Mouse (Mus musculus) hindbrain, postnatal 0 days (tissue): ENCODE measurements around the gene Htra3. TPM values are rescaled to one million over a fixed set of nuclear protein-coding genes. Genes with fewer than 3 reads are reported as not detected.
A peak's percentile ranks its signal among the peaks of the same experiment; 100 is the strongest.

Experiments
- ATAC-seq: fragments of 200-750 bp; cut with Nextera tagmentation; 2 replicates; pipeline ENCODE4 v1.8.0; 2017; ENCODE audit warnings: mild to moderate bottlenecking, moderate TSS enrichment, moderate library complexity
- DNase-seq: peaks from one replicate; pipeline ENCODE4 v3.0.0-alpha.2; 2015; ENCODE audit warnings: low spot score
- H3K27ac ChIP-seq: fragments of 300-500 bp; sonication (generic); 2 replicates; pipeline ENCODE4 v1.5.1; 2014; ENCODE audit warnings: mild to moderate bottlenecking
- H3K27me3 ChIP-seq: fragments of 300-500 bp; sonication (generic); 2 replicates; pipeline ENCODE4 v1.6.1; 2014; ENCODE audit warnings: low read length, mixed read lengths; ENCODE audit not compliant: insufficient read depth
- H3K36me3 ChIP-seq: fragments of 300-500 bp; sonication (generic); 2 replicates; pipeline ENCODE4 v1.6.1; 2014; ENCODE audit warnings: low read length, mixed read lengths; ENCODE audit not compliant: insufficient read depth
- H3K4me1 ChIP-seq: fragments of 300-500 bp; sonication (generic); 2 replicates; pipeline ENCODE4 v1.6.1; 2014; ENCODE audit warnings: antibody characterized with exemption, low read length, mixed read lengths; ENCODE audit not compliant: insufficient read depth
- H3K4me2 ChIP-seq: fragments of 300-500 bp; sonication (generic); 2 replicates; pipeline ENCODE4 v1.6.1; 2014; ENCODE audit warnings: low read depth, mild to moderate bottlenecking, low read length, moderate library complexity, mixed read lengths
- H3K4me3 ChIP-seq: fragments of 300-500 bp; sonication (generic); 2 replicates; pipeline ENCODE4 v1.5.1; 2014; ENCODE audit warnings: low read length
- H3K9ac ChIP-seq: fragments of 300-500 bp; sonication (generic); replicated peaks from 2 replicates; pipeline ENCODE4 v1.6.1; 2014; ENCODE audit warnings: mild to moderate bottlenecking, low read length, moderate library complexity, mixed read lengths
- H3K9me3 ChIP-seq: fragments of 300-500 bp; sonication (generic); 2 replicates; pipeline ENCODE4 v1.6.1; 2016; ENCODE audit warnings: low read length, mixed read lengths
- CTCF ChIP-seq: IDR thresholded peaks from 2 replicates; pipeline ENCODE4 v1.5.1; 2016; ENCODE audit warnings: antibody characterized with exemption, control low read depth, low read depth
- WGBS: fragments of 180-500 bp; shearing (Covaris S2); extraction: QIAGEN DNeasy Blood & Tissue Kit; methylation state at CpG from one replicate; pipeline ENCODE4 v1.1.7; 2014; 5-methylcytosine and 5-hydroxymethylcytosine counted together
- polyA plus RNA-seq: library from polyadenylated mRNA; unstranded; fragments of >200 nt; fragmentation: Nextera tagmentation; extraction: Ambion mirVana; gene quantifications from 2 replicates; pipeline ENCODE4 v1.2.1, GENCODE M21; 2015
- total RNA-seq: library from RNA; depleted of rRNA; stranded (reverse); fragments of >200 nt; gene quantifications from 2 replicates; pipeline ENCODE4 v1.2.3, GENCODE M21; 2014

The Htra3 gene
- total and polyA plus RNA-seq, 2 experiments from 2014 or later, result 19.6 to 36.5 TPM

DNA sequence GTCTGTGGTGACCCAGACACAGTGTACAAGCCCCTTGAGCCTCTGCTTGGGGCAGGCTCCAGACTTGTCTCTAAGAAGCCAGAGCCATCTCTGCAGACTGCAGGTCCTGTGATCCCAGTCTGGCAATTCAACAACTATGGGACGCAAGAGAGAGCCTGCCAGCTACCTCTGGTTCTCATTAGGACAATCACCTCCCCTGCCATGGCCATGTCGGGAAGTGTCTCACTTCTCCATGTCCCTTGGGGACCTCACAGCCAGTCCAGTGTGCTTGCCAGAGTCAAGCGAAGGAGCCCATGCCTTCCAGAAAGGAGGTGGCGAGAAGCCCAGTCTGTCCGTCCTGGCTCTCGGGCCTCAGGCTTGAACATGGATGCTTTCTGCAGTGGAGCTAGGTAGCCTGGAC is 46.7 kb downstream of the Htra3 start:
- 75% methylated on average over 6 of the region's 6 CpGs for WGBS
- H3K4me3 ChIP-seq, result no peak overlapping the region
- ATAC-seq (no peak), DNase-seq (no peak)
- no peaks in the 10 kb centered on the region for H3K36me3 ChIP-seq
- H3K27ac ChIP-seq, result no peak overlapping the region
- no peaks in the 10 kb centered on the region for H3K9me3 ChIP-seq
- no peaks in the 10 kb centered on the region for H3K27me3 ChIP-seq
- no peaks in the 10 kb centered on the region for H3K4me1 ChIP-seq
- H3K4me2 ChIP-seq, result no peak overlapping the region
- no peak overlapping the region for H3K9ac ChIP-seq
- no peak for TF ChIP-seq CTCF

DNA sequence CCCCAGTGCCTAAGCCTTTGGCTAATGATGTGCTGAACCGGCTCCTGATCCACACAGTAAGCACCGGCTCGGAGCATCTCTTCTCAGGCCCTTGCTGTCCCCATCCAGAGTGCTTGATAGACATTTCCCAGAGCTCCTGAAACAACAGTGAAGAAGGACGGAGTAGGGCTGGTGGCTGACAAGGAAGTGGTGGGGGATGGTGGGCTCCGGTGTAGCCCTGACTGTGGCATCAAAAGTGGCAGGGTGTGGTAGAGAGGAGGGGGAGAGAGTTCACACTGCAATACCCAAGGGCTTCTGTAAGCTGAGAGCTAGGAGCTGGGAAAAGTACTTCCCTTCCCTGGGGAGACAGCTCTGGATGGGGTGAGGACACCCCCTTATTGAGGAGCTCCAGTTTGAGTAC is 47.8 kb downstream of the Htra3 start:
- ATAC-seq, result no peak
- no peak overlapping the region for H3K9ac ChIP-seq
- H3K4me1 ChIP-seq, result no peaks in the 10 kb centered on the region
- H3K4me3 ChIP-seq, result no peak overlapping the region
- H3K9me3 ChIP-seq, result no peaks in the 10 kb centered on the region
- no peak overlapping the region for H3K4me2 ChIP-seq
- no peak for DNase-seq
- no peaks in the 10 kb centered on the region for H3K36me3 ChIP-seq
- 83% methylated on average over 5 of the region's 5 CpGs for WGBS
- no peak overlapping the region for H3K27ac ChIP-seq
- H3K27me3 ChIP-seq, result no peaks in the 10 kb centered on the region
- TF ChIP-seq CTCF, result no peak

DNA sequence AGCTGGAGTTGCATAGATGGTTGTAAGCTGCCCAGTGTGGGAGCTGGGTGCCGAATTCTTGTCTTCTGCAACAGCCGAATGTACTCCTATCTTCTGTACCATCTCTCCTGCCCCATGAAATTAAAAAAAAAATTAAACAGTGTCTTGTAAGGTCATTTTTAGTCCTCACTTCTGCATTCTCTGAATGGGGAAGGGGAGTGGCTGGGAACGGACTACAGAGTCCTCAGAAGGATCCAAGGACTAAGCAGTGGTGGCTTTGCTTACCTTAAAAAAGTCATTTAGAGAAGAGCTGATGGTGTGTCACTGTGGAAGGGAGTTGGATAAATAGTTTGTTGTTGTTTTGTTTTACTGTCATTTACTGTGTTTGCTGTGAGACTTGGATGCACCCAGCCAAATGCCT is 48.4 kb downstream of the Htra3 start:
- H3K4me1 ChIP-seq, result no peaks in the 10 kb centered on the region
- ATAC-seq (no peak), DNase-seq (no peak)
- H3K9ac ChIP-seq, result no peak overlapping the region
- no peaks in the 10 kb centered on the region for H3K36me3 ChIP-seq
- no peak for TF ChIP-seq CTCF
- 77% methylated on average over 3 of the region's 3 CpGs for WGBS
- H3K4me3 ChIP-seq, result no peak overlapping the region
- H3K27me3 ChIP-seq, result no peaks in the 10 kb centered on the region
- no peak overlapping the region for H3K27ac ChIP-seq
- H3K9me3 ChIP-seq, result no peaks in the 10 kb centered on the region
- no peak overlapping the region for H3K4me2 ChIP-seq

DNA sequence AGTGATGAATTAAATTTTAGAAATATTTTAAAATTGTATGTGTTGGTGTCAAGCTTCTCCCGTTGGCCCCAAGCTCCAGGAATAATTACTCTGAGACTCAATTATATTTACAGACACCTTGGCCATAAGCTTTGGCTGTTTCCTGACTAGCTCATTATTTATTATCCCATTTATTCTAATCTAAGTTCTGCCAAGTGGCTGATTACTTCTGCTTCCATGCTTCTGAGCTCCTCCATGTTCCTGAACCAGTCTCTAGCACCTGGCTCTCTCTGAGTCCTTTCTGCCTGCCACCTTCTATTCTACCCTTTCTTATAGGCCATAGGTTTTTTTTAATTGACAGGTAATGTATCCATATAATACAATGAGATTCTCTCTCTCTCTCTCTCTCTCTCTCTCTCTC is 48.9 kb downstream of the Htra3 start:
- H3K9me3 ChIP-seq, result no peaks in the 10 kb centered on the region
- DNase-seq, result no peak
- H3K4me3 ChIP-seq, result no peak overlapping the region
- H3K9ac ChIP-seq, result no peak overlapping the region
- ATAC-seq, result no peak
- no peaks in the 10 kb centered on the region for H3K4me1 ChIP-seq
- no peaks in the 10 kb centered on the region for H3K36me3 ChIP-seq
- WGBS, result 70% methylated on average over 1 of the region's 1 CpGs
- no peak overlapping the region for H3K4me2 ChIP-seq
- no peak for TF ChIP-seq CTCF
- no peaks in the 10 kb centered on the region for H3K27me3 ChIP-seq
- H3K27ac ChIP-seq, result no peak overlapping the region

DNA sequence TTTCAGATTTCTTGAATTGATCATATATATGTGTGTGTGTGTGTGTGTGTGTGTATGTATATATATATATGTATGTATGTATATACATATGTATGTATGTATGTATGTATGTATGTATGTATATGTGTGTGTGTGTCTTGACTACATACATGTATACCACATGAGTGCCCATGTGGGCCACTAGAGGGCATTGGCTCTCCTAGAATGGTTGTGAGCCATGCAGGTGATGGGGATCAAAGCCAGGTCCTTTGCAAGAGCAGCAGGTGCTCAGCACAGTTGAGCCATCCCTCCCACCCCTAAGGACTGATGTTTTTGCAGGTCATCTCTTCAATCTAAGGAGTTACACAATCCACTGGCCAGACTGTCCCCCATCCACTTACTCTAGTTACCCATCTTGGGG is 50.2 kb downstream of the Htra3 start:
- Histone ChIP-seq H3K36me3 (no peaks in the 10 kb centered on the region), H3K9me3 (no peaks in the 10 kb centered on the region), H3K27me3 (no peaks in the 10 kb centered on the region), H3K9ac (no peak overlapping the region), H3K27ac (no peak overlapping the region), H3K4me2 (no peak overlapping the region), H3K4me1 (no peaks in the 10 kb centered on the region), H3K4me3 (no peak overlapping the region)
- ATAC-seq, result no peak
- no peak; the same call in 1 of the 2 replicates for TF ChIP-seq CTCF
- no peak for DNase-seq

DNA sequence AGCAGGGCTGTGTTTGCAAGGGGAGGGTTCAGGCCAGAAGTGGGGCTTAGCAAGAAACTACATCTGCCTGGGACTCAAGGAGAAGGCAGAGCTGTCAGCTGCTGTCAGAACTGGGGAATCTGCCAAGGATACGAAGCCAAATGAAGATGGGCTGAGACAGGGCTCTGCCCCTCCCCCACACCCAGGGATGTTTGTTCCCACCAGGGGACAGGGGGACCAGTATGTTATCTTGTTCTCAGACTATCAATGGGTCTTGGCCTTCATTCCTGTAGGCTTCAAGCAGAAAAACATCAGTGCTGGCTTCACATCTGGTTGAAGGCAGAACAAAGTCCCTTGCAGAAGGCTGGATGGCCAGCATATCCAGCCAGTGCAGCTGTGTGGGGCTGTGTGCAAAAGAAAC is 50.9 kb downstream of the Htra3 start:
- ATAC-seq (peak; percentile 57; the same call in 1 of the 2 replicates), DNase-seq (peak; percentile 75)
- H3K4me2 ChIP-seq, result no peak overlapping the region
- no peaks in the 10 kb centered on the region for H3K27me3 ChIP-seq
- WGBS, result 24% methylated on average over 1 of the region's 1 CpGs
- H3K4me1 ChIP-seq, result no peaks in the 10 kb centered on the region
- H3K9me3 ChIP-seq, result no peaks in the 10 kb centered on the region
- no peak overlapping the region for H3K4me3 ChIP-seq
- TF ChIP-seq CTCF, result no peak
- H3K27ac ChIP-seq, result peak overlapping the region; percentile 13; the same call in 1 of the 2 replicates
- H3K9ac ChIP-seq, result no peak overlapping the region
- H3K36me3 ChIP-seq, result no peaks in the 10 kb centered on the region

DNA sequence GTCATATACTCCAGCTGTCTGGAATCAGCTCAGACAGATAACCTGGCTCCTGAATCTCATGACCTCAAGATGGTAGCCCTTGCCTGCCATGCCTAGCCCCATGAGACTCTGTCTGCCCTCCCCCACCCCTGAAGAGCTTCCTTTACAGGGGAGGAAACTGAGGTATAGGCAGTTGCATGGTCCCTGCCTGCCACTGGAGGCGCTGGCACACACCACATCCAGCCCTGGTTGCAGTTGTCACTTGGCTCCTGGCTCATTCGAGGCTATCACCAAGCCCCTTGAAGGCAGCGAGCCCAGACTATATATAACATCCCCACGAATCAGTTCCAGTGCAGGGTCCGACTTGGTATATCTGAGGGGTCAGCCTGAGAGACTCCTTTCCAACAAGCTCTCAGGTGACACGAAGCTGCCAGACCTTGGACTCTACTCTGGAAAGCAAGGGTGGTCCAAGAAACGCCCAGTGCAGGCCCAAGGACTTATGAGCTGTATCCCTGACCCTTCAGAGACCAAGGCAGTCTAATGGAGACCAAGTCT is 52.2 kb downstream of the Htra3 start:
- WGBS, result 63% methylated on average over 7 of the region's 7 CpGs
- H3K9me3 ChIP-seq, result no peaks in the 10 kb centered on the region
- ATAC-seq, result no peak
- TF ChIP-seq CTCF, result peak; percentile 54
- H3K4me3 ChIP-seq, result no peak overlapping the region
- no peak overlapping the region for H3K4me2 ChIP-seq
- no peaks in the 10 kb centered on the region for H3K4me1 ChIP-seq
- no peak overlapping the region for H3K9ac ChIP-seq
- no peak overlapping the region for H3K27ac ChIP-seq
- H3K27me3 ChIP-seq, result no peaks in the 10 kb centered on the region
- H3K36me3 ChIP-seq, result no peaks in the 10 kb centered on the region
- DNase-seq, result no peak
